Mouse (Mus musculus): Measurements from ENCODE around the gene Tardbp.
A peak's percentile ranks its signal among the peaks of the same experiment; 100 is the strongest.

The Tardbp gene

GRCm38 (mm10) chr4:148626623-148627185, at the start of gene Tardbp:
TSS of gene Tardbp (minus strand) at chr4:148627019.
- DNase-seq (ENCODE audit: low spot score in 2 of 2): peak; percentile 93 to 95

- no peak for DNase-seq (ENCODE audit: low spot score in 2 of 2)
Observed at GRCm38 (mm10) chr4:148676188-148676960, 49.6 kb upstream of the Tardbp start.

- DNase-seq (ENCODE audit: low spot score in 2 of 2): no peak
Observed at GRCm38 (mm10) chr4:148675043-148675442, 48.2 kb upstream of the Tardbp start.

GRCm38 (mm10) chr4:148671230-148671947, 44.6 kb upstream of the Tardbp start:
- no peak for DNase-seq (ENCODE audit: low spot score in 2 of 2)

GRCm38 (mm10) chr4:148667006-148667755, 40.4 kb upstream of the Tardbp start:
- DNase-seq (ENCODE audit: low spot score in 2 of 2): no peak

GRCm38 (mm10) chr4:148664021-148664420, 37.2 kb upstream of the Tardbp start:
- DNase-seq (ENCODE audit: low spot score in 2 of 2): no peak

- no peak for DNase-seq (ENCODE audit: low spot score in 2 of 2)
Observed at GRCm38 (mm10) chr4:148663326-148663725, 36.5 kb upstream of the Tardbp start.

GRCm38 (mm10) chr4:148662168-148662965, 35.5 kb upstream of the Tardbp start:
- DNase-seq (ENCODE audit: low spot score in 2 of 2): peak; percentile 69 to 70

- no peak for DNase-seq (ENCODE audit: low spot score in 2 of 2)
Observed at GRCm38 (mm10) chr4:148660174-148660573, 33.4 kb upstream of the Tardbp start.

- no peak for DNase-seq (ENCODE audit: low spot score in 2 of 2)
Observed at GRCm38 (mm10) chr4:148657776-148658175, 31.0 kb upstream of the Tardbp start.

- no peak for DNase-seq (ENCODE audit: low spot score in 2 of 2)
Observed at GRCm38 (mm10) chr4:148656691-148657258, 30.0 kb upstream of the Tardbp start.

- DNase-seq (ENCODE audit: low spot score in 2 of 2): no peak
Observed at GRCm38 (mm10) chr4:148654701-148655398, 28.0 kb upstream of the Tardbp start.

- DNase-seq (ENCODE audit: low spot score in 2 of 2): no peak
Observed at GRCm38 (mm10) chr4:148651045-148651444, 24.2 kb upstream of the Tardbp start.

- DNase-seq (ENCODE audit: low spot score in 2 of 2): no peak
Observed at GRCm38 (mm10) chr4:148649309-148649708, 22.5 kb upstream of the Tardbp start.

GRCm38 (mm10) chr4:148646616-148647015, 19.8 kb upstream of the Tardbp start:
- DNase-seq (ENCODE audit: low spot score in 2 of 2): peak; percentile 47 to 65

GRCm38 (mm10) chr4:148644926-148645325, 18.1 kb upstream of the Tardbp start:
- no peak for DNase-seq (ENCODE audit: low spot score in 2 of 2)

- peak; percentile 57 to 69 for DNase-seq (ENCODE audit: low spot score in 2 of 2)
Observed at GRCm38 (mm10) chr4:148644157-148644511, 17.3 kb upstream of the Tardbp start.

GRCm38 (mm10) chr4:148643291-148644156, 16.7 kb upstream of the Tardbp start, which contains the start of gene Gm572:
TSS of gene Gm572 (plus strand) at chr4:148643317.
- DNase-seq (ENCODE audit: low spot score in 2 of 2): no peak

GRCm38 (mm10) chr4:148641121-148641520, 14.3 kb upstream of the Tardbp start:
- DNase-seq (ENCODE audit: low spot score in 2 of 2): no peak

Data from right cerebral cortex, adult 2 months (tissue).